Mouse (Mus musculus) embryonic facial prominence, embryonic 13.5 days (tissue): ENCODE results near the gene Igfbp2. TPM values are rescaled to one million over a fixed set of nuclear protein-coding genes. Genes with fewer than 3 reads are reported as not detected.

Experiments used
- ATAC-seq: fragments of 200-750 bp; cut with Nextera tagmentation; 2 replicates; pipeline ENCODE4 v1.8.0; 2017; ENCODE audit warnings: low read depth; ENCODE audit not compliant: insufficient number of reproducible peaks, insufficient read depth, low FRiP score, low TSS enrichment
- H3K27ac ChIP-seq: fragments of 300-500 bp; sonication (generic); 2 replicates; pipeline ENCODE4 v1.5.1; 2015; ENCODE audit warnings: moderate library complexity, mild to moderate bottlenecking, inconsistent platforms
- H3K27me3 ChIP-seq: fragments of 300-500 bp; sonication (generic); 2 replicates; pipeline ENCODE4 v1.6.1; 2015; ENCODE audit warnings: mild to moderate bottlenecking, inconsistent platforms
- H3K36me3 ChIP-seq: fragments of 300-500 bp; sonication (generic); 2 replicates; pipeline ENCODE4 v1.6.1; 2015; ENCODE audit warnings: mild to moderate bottlenecking, inconsistent platforms
- H3K4me1 ChIP-seq: fragments of 300-500 bp; sonication (generic); 2 replicates; pipeline ENCODE4 v1.6.1; 2015; ENCODE audit warnings: inconsistent platforms
- H3K4me2 ChIP-seq: fragments of 300-500 bp; sonication (generic); 2 replicates; pipeline ENCODE4 v1.6.1; 2015; ENCODE audit warnings: moderate library complexity, mild to moderate bottlenecking, inconsistent platforms
- H3K4me3 ChIP-seq: fragments of 300-500 bp; sonication (generic); 2 replicates; pipeline ENCODE4 v1.5.1; 2015; ENCODE audit warnings: mild to moderate bottlenecking, inconsistent platforms
- H3K9ac ChIP-seq: fragments of 300-500 bp; sonication (generic); 2 replicates; pipeline ENCODE4 v1.6.1; 2015; ENCODE audit warnings: mild to moderate bottlenecking, inconsistent platforms
- H3K9me3 ChIP-seq: fragments of 300-500 bp; sonication (generic); 2 replicates; pipeline ENCODE4 v1.6.1; 2016; ENCODE audit warnings: inconsistent platforms
- WGBS: fragments of 180-500 bp; shearing (Covaris S2); methylation state at CpG from one replicate; pipeline ENCODE4 v1.1.7; 2015; ENCODE audit warnings: mixed read lengths; 5-methylcytosine and 5-hydroxymethylcytosine counted together
- polyA plus RNA-seq: library from polyadenylated mRNA; unstranded; fragments of >200 nt; fragmentation: Nextera tagmentation; extraction: Ambion mirVana; gene quantifications from 2 replicates; pipeline ENCODE4 v1.2.1, GENCODE M21; 2015

Gene Igfbp2
- polyA plus RNA-seq, 1 experiment from 2014 or later: 555 TPM

DNA sequence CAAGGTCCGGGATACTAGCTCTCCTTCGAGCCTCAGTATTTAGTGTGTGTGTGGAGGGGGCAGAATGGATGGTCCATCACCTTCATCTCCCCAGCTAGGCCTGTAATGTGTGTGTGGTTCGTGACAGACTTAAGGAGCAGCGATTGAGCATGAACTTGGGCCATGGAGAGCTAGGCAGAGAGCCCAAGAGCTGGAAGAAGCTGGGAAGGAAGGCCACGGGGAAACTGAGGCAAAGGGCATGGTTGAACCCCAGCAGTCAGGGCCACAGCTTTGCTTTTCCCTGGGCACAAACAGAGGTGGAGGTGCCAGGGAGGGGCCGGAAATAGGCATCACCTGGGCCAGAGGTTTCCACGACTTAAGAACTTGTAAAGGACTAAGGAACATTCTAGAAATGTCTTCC lies 32.8 kb downstream of the Igfbp2 start:
- 0 out of 2 replicates have a peak, but pooled peaks cover 12% of the 10 kb centered on the region for H3K4me1 ChIP-seq
- no peak overlapping the region for H3K4me2 ChIP-seq
- no peak overlapping the region; the same call in 1 of the 2 replicates for H3K27ac ChIP-seq
- WGBS: 81% methylated on average over 7 of the region's 7 CpGs
- H3K36me3 ChIP-seq: peaks cover 30% of the 10 kb centered on the region
- no peaks in the 10 kb centered on the region for H3K27me3 ChIP-seq
- no peaks in the 10 kb centered on the region for H3K9me3 ChIP-seq
- no peak overlapping the region for H3K4me3 ChIP-seq
- ATAC-seq: 0 out of 2 replicates have a peak, but pooled peaks have one; percentile 5
- no peak overlapping the region for H3K9ac ChIP-seq

DNA sequence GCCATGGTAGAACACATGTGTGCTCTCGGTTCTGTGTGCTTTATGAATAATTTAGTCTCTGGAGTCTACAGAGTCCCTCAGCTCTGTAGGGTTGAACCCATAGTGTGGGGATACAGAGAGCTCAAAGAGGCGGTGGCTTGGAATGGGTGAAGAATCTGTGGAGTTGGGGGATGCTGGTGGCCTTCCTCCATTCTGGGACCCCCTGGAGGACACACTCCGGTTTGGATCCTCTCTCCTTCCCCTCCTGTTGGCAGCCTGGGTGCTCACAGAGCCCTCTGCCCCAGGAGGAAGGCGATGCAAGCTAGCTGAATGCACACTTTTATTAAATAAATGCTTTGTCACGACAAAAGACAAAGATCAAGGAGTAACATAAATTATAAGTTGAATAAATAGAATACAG lies 33.3 kb downstream of the Igfbp2 start:
- Histone ChIP-seq H3K9ac (no peak overlapping the region), H3K4me3 (no peak overlapping the region), H3K4me2 (no peak overlapping the region), H3K9me3 (no peaks in the 10 kb centered on the region), H3K36me3 (peaks cover 32% of the 10 kb centered on the region), H3K4me1 (0 out of 2 replicates have a peak, but pooled peaks cover 12% of the 10 kb centered on the region), H3K27ac (no peak overlapping the region), H3K27me3 (no peaks in the 10 kb centered on the region)
- ATAC-seq: no peak
- 69% methylated on average over 5 of the region's 5 CpGs for WGBS

DNA sequence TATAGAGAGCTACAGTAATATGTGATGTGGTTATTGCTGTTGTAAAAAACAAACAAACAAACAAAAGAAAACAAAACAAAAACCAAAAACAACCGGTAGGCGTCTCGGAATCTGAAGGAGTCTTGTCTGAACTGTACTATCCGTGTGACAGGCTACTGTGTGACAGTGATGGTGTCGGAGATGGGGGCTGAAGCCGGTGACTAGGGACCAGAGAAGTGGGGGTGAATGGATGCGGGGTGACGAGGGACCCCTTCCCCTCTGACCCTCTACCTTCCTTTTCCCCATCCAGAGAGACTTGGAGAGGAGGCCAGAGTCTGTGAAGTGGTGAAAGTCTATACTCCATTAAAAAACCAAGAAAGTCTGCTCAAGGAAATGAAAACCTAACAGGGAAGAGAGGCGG lies 34.0 kb downstream of the Igfbp2 start:
- H3K27ac ChIP-seq: no peak overlapping the region
- H3K27me3 ChIP-seq: no peaks in the 10 kb centered on the region
- H3K9me3 ChIP-seq: no peaks in the 10 kb centered on the region
- no peak for ATAC-seq
- H3K4me3 ChIP-seq: no peak overlapping the region
- H3K36me3 ChIP-seq: peaks cover 35% of the 10 kb centered on the region
- H3K4me2 ChIP-seq: no peak overlapping the region
- no peak overlapping the region for H3K9ac ChIP-seq
- H3K4me1 ChIP-seq: 0 out of 2 replicates have a peak, but pooled peaks cover 12% of the 10 kb centered on the region
- 87% methylated on average over 9 of the region's 9 CpGs for WGBS

DNA sequence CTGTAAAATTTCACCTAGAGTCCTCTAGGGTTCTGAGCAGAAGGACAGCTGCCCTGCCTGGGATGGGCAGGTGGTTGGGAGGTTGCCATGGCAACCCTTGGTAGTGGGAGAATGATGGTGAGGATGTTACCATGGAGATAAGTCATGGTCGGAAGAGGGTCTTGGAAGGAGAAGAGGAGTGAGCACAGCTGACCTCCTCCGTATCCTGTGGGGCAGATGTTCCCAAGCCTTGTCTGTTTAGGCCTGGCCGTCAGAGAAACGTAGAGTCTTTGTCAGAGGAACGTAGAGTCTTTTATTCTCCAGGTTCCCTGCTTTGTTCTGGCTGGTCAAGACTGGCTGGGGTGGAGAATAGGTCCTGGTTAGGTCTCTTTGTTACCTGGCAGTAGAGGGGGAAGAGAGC lies 34.6 kb downstream of the Igfbp2 start:
- ATAC-seq: no peak
- Histone ChIP-seq H3K9ac (no peak overlapping the region), H3K9me3 (no peaks in the 10 kb centered on the region), H3K27ac (no peak overlapping the region), H3K36me3 (peaks cover 41% of the 10 kb centered on the region), H3K4me1 (0 out of 2 replicates have a peak, but pooled peaks cover 12% of the 10 kb centered on the region), H3K27me3 (peaks cover 3% of the 10 kb centered on the region; the same call in 1 of the 2 replicates), H3K4me3 (no peak overlapping the region), H3K4me2 (no peak overlapping the region)
- 75% methylated on average over 5 of the region's 5 CpGs for WGBS

DNA sequence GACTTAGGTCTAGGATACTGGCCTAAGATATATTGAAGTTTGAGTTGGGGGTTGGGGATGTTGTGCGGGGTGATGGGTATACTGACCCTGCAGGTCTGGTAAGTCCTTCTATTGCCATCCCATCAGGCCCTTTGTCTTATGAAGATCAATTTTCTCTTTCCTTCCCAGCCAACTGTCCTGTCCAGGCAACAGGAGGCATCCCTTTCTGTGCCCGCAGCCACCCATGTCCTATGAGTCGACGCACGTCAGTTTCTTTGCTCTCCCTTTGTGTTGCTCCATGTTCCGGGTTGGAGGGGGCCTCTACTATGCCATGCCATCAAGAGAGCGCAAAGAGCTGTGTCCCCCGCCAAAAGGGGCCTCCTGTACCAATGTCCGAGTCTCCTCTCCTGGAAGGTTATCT lies 35.7 kb downstream of the Igfbp2 start:
- Histone ChIP-seq H3K4me2 (no peak overlapping the region), H3K27ac (no peak overlapping the region), H3K4me1 (0 out of 2 replicates have a peak, but pooled peaks cover 5% of the 10 kb centered on the region), H3K4me3 (no peak overlapping the region), H3K9me3 (no peaks in the 10 kb centered on the region), H3K27me3 (peaks cover 4% of the 10 kb centered on the region; the same call in 1 of the 2 replicates), H3K36me3 (peaks cover 51% of the 10 kb centered on the region), H3K9ac (no peak overlapping the region)
- no peak for ATAC-seq
- WGBS: 91% methylated on average over 9 of the region's 9 CpGs

DNA sequence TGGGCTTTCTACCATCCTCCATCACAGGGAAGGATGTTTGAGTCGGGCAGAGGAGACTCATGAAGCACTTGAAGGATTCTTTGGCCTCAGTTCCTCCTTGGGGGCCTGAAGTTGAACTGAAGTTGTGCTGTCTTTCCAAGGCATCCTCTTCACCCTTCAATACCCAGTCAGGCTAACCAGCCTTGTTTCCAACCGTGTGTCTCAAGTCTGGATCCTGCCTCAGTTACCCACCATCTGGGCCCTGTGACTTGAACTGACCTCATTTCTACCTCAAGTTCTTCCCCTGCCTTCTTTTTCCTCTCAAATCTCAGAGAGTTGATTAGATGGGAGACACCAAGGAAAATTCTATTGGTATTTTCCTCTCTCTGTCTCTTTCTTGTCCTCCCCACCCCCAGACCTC lies 36.2 kb downstream of the Igfbp2 start:
- Histone ChIP-seq H3K27ac (no peak overlapping the region), H3K27me3 (peaks cover 4% of the 10 kb centered on the region; the same call in 1 of the 2 replicates), H3K4me2 (no peak overlapping the region), H3K9me3 (no peaks in the 10 kb centered on the region), H3K9ac (no peak overlapping the region), H3K4me3 (no peak overlapping the region), H3K36me3 (peaks cover 51% of the 10 kb centered on the region), H3K4me1 (peaks cover 9% of the 10 kb centered on the region; the same call in 1 of the 2 replicates)
- ATAC-seq: no peak
- 83% methylated on average over 2 of the region's 2 CpGs for WGBS

DNA sequence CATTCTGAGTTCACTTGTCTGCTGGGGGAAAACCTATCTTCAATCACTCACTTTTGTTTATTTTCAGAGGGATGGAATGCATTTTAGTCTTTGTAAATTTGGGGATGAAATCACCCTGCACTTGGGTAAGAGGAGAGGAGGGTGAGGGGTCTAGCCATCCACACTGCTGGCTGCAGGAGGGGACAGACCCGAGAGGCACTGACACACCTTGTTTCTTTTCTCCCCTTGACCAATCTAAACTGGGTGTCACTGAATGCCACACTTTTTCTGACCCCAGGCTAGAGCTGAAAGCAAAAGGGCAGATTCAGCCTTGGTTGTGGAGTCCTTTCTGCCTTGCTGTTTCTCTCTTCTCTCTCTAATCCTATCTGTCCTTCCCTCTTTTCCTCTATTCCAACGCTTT lies 37.4 kb downstream of the Igfbp2 start:
- Histone ChIP-seq H3K4me3 (no peak overlapping the region), H3K36me3 (peaks cover 58% of the 10 kb centered on the region), H3K9me3 (no peaks in the 10 kb centered on the region), H3K27me3 (peaks cover 4% of the 10 kb centered on the region; the same call in 1 of the 2 replicates), H3K4me1 (peaks cover 21% of the 10 kb centered on the region), H3K4me2 (no peak overlapping the region), H3K9ac (no peak overlapping the region), H3K27ac (no peak overlapping the region)
- no peak for ATAC-seq
- WGBS: 69% methylated on average over 2 of the region's 2 CpGs

DNA sequence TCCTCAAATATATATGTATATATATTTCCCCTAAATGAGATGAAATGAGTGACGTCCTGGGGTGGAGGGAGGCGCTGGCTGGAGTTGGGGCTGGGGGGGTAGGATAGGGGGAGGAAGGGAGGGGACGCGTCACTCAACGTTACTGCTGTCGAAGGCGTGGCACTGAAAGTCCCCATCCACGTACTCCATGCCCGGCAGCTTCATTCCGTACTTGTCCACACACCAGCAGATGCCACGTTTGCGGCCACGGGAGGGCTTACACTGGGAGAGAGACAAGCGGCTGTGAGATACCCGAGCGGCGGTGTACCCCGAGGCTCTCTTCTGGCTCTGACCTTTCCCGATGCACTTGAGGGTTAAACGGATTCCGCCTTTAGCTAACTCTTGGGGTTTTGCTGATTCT lies 37.9 kb downstream of the Igfbp2 start:
- H3K4me3 ChIP-seq: no peak overlapping the region
- no peak for ATAC-seq
- peaks cover 60% of the 10 kb centered on the region for H3K36me3 ChIP-seq
- peaks cover 24% of the 10 kb centered on the region for H3K4me1 ChIP-seq
- no peak overlapping the region for H3K9ac ChIP-seq
- no peak overlapping the region for H3K4me2 ChIP-seq
- H3K27me3 ChIP-seq: peaks cover 4% of the 10 kb centered on the region; the same call in 1 of the 2 replicates
- H3K27ac ChIP-seq: no peak overlapping the region; the same call in 1 of the 2 replicates
- 85% methylated on average over 21 of the region's 21 CpGs for WGBS
- no peaks in the 10 kb centered on the region for H3K9me3 ChIP-seq

DNA sequence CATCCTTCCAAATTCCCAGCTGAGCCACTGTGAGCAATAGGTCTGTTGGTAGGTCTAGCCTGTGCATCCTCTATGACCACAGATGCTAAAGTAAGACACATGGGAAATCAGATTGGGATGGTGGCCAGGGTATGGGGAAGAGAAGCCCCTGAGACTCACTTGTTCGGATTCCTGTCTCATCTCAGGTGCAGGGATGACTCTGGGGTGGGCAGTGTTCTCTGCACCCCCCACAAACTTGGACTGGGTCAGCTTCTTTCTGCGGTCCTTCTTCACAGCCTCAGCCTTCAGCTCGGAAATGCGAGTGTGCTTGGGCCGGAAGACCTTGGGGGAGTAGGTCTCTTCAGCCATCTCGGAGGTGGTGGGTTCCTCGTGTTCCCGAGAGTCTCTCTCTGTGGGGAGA lies 39.4 kb downstream of the Igfbp2 start:
- no peak overlapping the region for H3K27ac ChIP-seq
- H3K4me2 ChIP-seq: no peak overlapping the region
- H3K36me3 ChIP-seq: peaks cover 69% of the 10 kb centered on the region
- no peak overlapping the region for H3K4me3 ChIP-seq
- 85% methylated on average over 8 of the region's 8 CpGs for WGBS
- ATAC-seq: no peak
- peaks cover 4% of the 10 kb centered on the region; the same call in 1 of the 2 replicates for H3K27me3 ChIP-seq
- H3K4me1 ChIP-seq: peaks cover 35% of the 10 kb centered on the region
- H3K9ac ChIP-seq: no peak overlapping the region
- H3K9me3 ChIP-seq: no peaks in the 10 kb centered on the region

DNA sequence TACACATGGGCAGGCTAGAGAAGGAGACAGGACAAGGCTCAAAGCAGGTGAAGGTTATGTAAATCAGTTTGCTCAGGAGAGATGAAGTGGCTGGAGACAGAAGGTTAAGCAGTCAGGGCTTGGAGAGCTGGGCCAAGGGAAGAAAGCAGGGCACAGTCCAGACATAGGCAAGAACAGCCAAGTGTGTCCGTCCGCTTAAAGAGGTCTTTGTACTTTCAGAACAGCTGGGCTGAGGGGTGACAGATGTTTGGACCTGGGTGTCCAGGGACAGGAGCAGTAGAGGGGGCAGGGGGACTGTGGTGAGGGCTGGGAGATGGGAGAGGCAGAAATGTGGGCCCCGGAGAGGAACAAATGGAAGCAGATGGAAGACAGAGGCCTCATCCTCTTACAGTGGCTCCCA lies 40.0 kb downstream of the Igfbp2 start:
- H3K4me3 ChIP-seq: no peak overlapping the region
- 0 out of 2 replicates have a peak overlapping the region, but pooled peaks have one; percentile 32 for H3K9ac ChIP-seq
- no peaks in the 10 kb centered on the region for H3K9me3 ChIP-seq
- H3K27me3 ChIP-seq: peaks cover 4% of the 10 kb centered on the region; the same call in 1 of the 2 replicates
- H3K4me1 ChIP-seq: peaks cover 41% of the 10 kb centered on the region
- no peak for ATAC-seq
- H3K27ac ChIP-seq: no peak overlapping the region
- H3K4me2 ChIP-seq: no peak overlapping the region
- H3K36me3 ChIP-seq: peaks cover 66% of the 10 kb centered on the region
- whole genome bisulfite sequencing: 73% methylated on average over 3 of the region's 3 CpGs

DNA sequence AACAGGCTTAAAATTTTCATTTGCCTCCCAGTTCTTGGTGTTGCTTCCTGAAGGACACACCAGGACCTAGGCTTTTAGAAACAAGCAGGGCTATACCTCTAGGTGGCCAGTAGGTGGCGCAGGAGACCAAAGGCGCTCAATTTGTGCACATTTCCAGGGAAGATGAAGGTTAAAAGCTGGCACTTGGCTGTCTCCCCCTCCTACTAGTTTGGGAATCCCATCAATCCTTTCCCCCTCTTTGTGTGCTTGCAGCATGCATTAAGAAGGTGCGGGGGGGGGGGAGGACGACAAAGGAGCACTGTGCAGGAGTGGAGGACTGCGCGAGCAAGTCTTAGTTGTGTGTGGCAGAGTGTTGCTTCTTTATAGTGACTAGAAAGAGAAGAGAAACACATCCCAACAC lies 41.6 kb downstream of the Igfbp2 start:
- 22% methylated on average over 6 of the region's 6 CpGs for WGBS
- Histone ChIP-seq H3K4me3 (no peak overlapping the region), H3K4me2 (no peak overlapping the region), H3K27me3 (peaks cover 4% of the 10 kb centered on the region; the same call in 1 of the 2 replicates), H3K27ac (0 out of 2 replicates have a peak overlapping the region, but pooled peaks have one; percentile 17), H3K9ac (no peak overlapping the region), H3K4me1 (peaks cover 56% of the 10 kb centered on the region), H3K9me3 (no peaks in the 10 kb centered on the region), H3K36me3 (peaks cover 57% of the 10 kb centered on the region)
- no peak for ATAC-seq

DNA sequence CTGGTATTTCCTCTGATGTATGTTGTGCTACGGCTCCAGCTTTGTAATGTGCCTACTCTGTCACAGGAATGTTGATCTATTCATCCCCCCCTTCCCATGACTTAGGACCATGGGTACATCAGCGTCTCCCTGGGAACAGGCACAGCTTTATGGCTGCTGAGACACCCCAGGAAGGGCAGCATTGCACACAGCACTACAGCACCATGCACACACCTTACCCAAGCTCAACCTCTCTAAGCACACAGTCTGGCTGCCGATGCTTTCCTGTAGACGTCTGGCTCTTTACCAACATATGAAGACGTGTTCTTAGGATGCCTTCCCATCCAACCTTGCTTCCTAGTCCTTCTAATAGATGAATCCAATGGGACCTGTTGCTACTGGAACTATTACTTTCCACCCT lies 42.1 kb downstream of the Igfbp2 start:
- Histone ChIP-seq H3K9me3 (no peaks in the 10 kb centered on the region), H3K27ac (peak overlapping the region; percentile 17; the same call in 1 of the 2 replicates), H3K4me1 (peaks cover 59% of the 10 kb centered on the region), H3K9ac (no peak overlapping the region), H3K4me3 (no peak overlapping the region), H3K36me3 (peaks cover 53% of the 10 kb centered on the region), H3K4me2 (no peak overlapping the region), H3K27me3 (peaks cover 4% of the 10 kb centered on the region; the same call in 1 of the 2 replicates)
- no peak for ATAC-seq
- WGBS: 64% methylated on average over 5 of the region's 5 CpGs
